Mouse (Mus musculus) layer of hippocampus, adult 11-12 months (tissue): Measurements from ENCODE around the gene Arhgap35.
"Not testable (repeated sequence)": the region's sequence is repeated elsewhere in the genome, so short reads cannot be mapped to it uniquely, and the experiment has no call there.

Experiments
- DNase-seq: peaks from one replicate; pipeline ENCODE4 v3.0.0; 2022; ENCODE audit warnings: low spot score

Gene Arhgap35

GRCm38 (mm10) chr7:16614888-16615715 lies at the start of gene Arhgap35:
Gene Arhgap35 (minus strand): TSS chr7:16614993.
- peak; percentile 99 for DNase-seq

GRCm38 (mm10) chr7:16644260-16644659 lies 29.5 kb upstream of the Arhgap35 start:
- no peak for DNase-seq

- not testable (repeated sequence) for DNase-seq
These were observed 28.3 kb upstream of the Arhgap35 start for GRCm38 (mm10) chr7:16643106-16643505.

GRCm38 (mm10) chr7:16639028-16639427 lies 24.2 kb upstream of the Arhgap35 start:
- DNase-seq: no peak

- no peak for DNase-seq
These were observed 20.3 kb upstream of the Arhgap35 start for GRCm38 (mm10) chr7:16635116-16635515.

- not testable (repeated sequence) for DNase-seq
These were observed 19.1 kb upstream of the Arhgap35 start for GRCm38 (mm10) chr7:16633913-16634312.

- DNase-seq: no peak
These were observed 17.1 kb upstream of the Arhgap35 start for GRCm38 (mm10) chr7:16631932-16632331.

- DNase-seq: no peak
These were observed 16.2 kb upstream of the Arhgap35 start for GRCm38 (mm10) chr7:16631025-16631424.

GRCm38 (mm10) chr7:16629598-16630296 lies 15.0 kb upstream of the Arhgap35 start:
- peak; percentile 58 for DNase-seq

GRCm38 (mm10) chr7:16628096-16628771 lies 13.4 kb upstream of the Arhgap35 start:
- peak; percentile 72 for DNase-seq

GRCm38 (mm10) chr7:16623687-16624086 lies 8.9 kb upstream of the Arhgap35 start:
- DNase-seq: no peak

- DNase-seq: no peak
These were observed 8.3 kb upstream of the Arhgap35 start for GRCm38 (mm10) chr7:16623131-16623530.

- no peak for DNase-seq
These were observed 6.4 kb upstream of the Arhgap35 start for GRCm38 (mm10) chr7:16621066-16621622.

- peak; percentile 54 for DNase-seq
These were observed 3.9 kb upstream of the Arhgap35 start for GRCm38 (mm10) chr7:16618661-16619211.

GRCm38 (mm10) chr7:16617045-16617444 lies 2.3 kb upstream of the Arhgap35 start:
- DNase-seq: peak; percentile 69

GRCm38 (mm10) chr7:16614171-16614887 lies 464 bp downstream of the Arhgap35 start:
- DNase-seq: peak; percentile 64

GRCm38 (mm10) chr7:16613461-16614170 lies 1.2 kb downstream of the Arhgap35 start:
- no peak for DNase-seq

GRCm38 (mm10) chr7:16610345-16610744 lies 4.4 kb downstream of the Arhgap35 start:
- no peak for DNase-seq

GRCm38 (mm10) chr7:16608961-16609360 lies 5.8 kb downstream of the Arhgap35 start:
- no peak for DNase-seq

GRCm38 (mm10) chr7:16608046-16608445 lies 6.7 kb downstream of the Arhgap35 start:
- no peak for DNase-seq

GRCm38 (mm10) chr7:16606808-16607207 lies 8.0 kb downstream of the Arhgap35 start:
- not testable (repeated sequence) for DNase-seq
